Mouse (Mus musculus) lung, embryonic 14.5 days (tissue): ENCODE results near the gene Abcb6. TPM values are rescaled to one million over a fixed set of nuclear protein-coding genes. Genes with fewer than 3 reads are reported as not detected.
A peak's percentile ranks its signal among the peaks of the same experiment; 100 is the strongest.

Source experiments
- ATAC-seq: fragments of 200-750 bp; cut with Nextera tagmentation; 2 replicates; pipeline ENCODE4 v1.8.0; 2017; ENCODE audit warnings: mild to moderate bottlenecking, moderate TSS enrichment, moderate library complexity; ENCODE audit not compliant: insufficient read depth
- DNase-seq: peaks from one replicate; pipeline ENCODE4 v3.0.0-alpha.2; 2015
- H3K27ac ChIP-seq: fragments of 300-500 bp; sonication (generic); 2 replicates; pipeline ENCODE4 v1.5.1; 2014; ENCODE audit warnings: low read depth, mild to moderate bottlenecking, moderate library complexity
- H3K27me3 ChIP-seq: fragments of 300-500 bp; sonication (generic); 2 replicates; pipeline ENCODE4 v1.6.1; 2014; ENCODE audit warnings: low read length, control low read depth; ENCODE audit not compliant: insufficient read depth
- H3K36me3 ChIP-seq: fragments of 300-500 bp; sonication (generic); 2 replicates; pipeline ENCODE4 v1.6.1; 2014; ENCODE audit warnings: control low read depth; ENCODE audit not compliant: insufficient read depth
- H3K4me1 ChIP-seq: fragments of 300-500 bp; sonication (generic); 2 replicates; pipeline ENCODE4 v1.6.1; 2014; ENCODE audit warnings: antibody characterized with exemption, control low read depth; ENCODE audit not compliant: insufficient read depth
- H3K4me2 ChIP-seq: fragments of 300-500 bp; sonication (generic); 2 replicates; pipeline ENCODE4 v1.6.1; 2014; ENCODE audit warnings: mild to moderate bottlenecking
- H3K4me3 ChIP-seq: fragments of 300-500 bp; sonication (generic); 2 replicates; pipeline ENCODE4 v1.5.1; 2014; ENCODE audit warnings: low read depth, low read length
- H3K9ac ChIP-seq: fragments of 300-500 bp; sonication (generic); 2 replicates; pipeline ENCODE4 v1.6.1; 2014
- H3K9me3 ChIP-seq: fragments of 300-500 bp; sonication (generic); 2 replicates; pipeline ENCODE4 v1.6.1; 2016; ENCODE audit warnings: low read depth, low read length, control low read depth
- CTCF ChIP-seq: IDR thresholded peaks from 2 replicates; pipeline ENCODE4 v1.5.1; 2016; ENCODE audit warnings: antibody characterized with exemption, low read depth
- WGBS: fragments of 180-500 bp; shearing (Covaris S2); extraction: QIAGEN DNeasy Blood & Tissue Kit; methylation state at CpG from one replicate; pipeline ENCODE4 v1.1.7; 2014; 5-methylcytosine and 5-hydroxymethylcytosine counted together
- polyA plus RNA-seq: library from polyadenylated mRNA; unstranded; fragments of >200 nt; fragmentation: Nextera tagmentation; extraction: Ambion mirVana; gene quantifications from 2 replicates; pipeline ENCODE4 v1.2.1, GENCODE M21; 2014

The Abcb6 gene
- polyA plus RNA-seq, 1 experiment from 2014 or later: 15.4 TPM

DNA sequence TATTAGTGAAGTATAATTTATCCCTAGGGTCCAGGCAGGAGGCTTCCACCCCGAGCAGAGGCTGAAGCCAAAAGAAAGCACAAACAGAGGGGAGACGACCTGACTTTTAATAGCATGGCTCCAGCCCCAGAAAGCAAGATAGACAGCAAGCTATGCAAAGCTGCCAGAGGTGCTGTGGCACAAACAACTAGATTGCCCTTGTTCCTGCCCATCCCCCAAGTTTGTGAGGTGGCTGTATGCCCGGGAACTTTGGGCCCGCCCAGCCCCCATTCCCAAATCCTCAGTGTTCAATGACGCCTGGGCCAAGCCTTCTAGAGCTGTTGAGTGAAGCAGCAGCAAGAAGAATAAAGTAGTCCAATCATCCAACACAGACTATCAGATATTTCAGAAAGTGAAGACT lies 34.7 kb upstream of the Abcb6 start:
- no peak for TF ChIP-seq CTCF
- H3K4me2 ChIP-seq: no peak overlapping the region
- H3K27me3 ChIP-seq: peaks cover 26% of the 10 kb centered on the region
- H3K4me3 ChIP-seq: no peak overlapping the region
- no peaks in the 10 kb centered on the region for H3K9me3 ChIP-seq
- H3K4me1 ChIP-seq: peaks cover 3% of the 10 kb centered on the region; the same call in 1 of the 2 replicates
- DNase-seq (no peak), ATAC-seq (no peak)
- H3K36me3 ChIP-seq: peaks cover 43% of the 10 kb centered on the region
- no peak overlapping the region for H3K9ac ChIP-seq
- 60% methylated on average over 5 of the region's 5 CpGs for WGBS
- no peak overlapping the region for H3K27ac ChIP-seq

DNA sequence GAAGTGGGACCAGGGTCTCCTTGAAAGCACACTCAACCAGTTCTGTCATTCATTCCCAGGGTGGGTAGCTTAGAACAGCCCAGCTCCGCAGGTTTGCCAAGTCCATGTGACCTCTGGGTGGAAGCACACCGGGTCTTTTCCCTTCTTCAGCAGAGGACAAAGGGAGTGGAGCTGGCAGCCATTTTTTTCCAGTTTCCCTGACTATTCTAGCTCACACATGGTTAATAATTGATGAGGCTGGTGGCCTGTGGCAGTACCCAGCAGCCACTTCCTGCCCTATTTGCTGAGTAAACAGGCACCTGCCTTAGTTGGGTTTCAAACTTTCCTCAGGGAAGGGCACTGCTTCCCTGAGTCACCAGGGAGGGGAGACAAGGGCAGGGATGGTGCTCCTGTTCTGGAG lies 34.2 kb upstream of the Abcb6 start:
- TF ChIP-seq CTCF: no peak
- no peak overlapping the region for H3K9ac ChIP-seq
- peaks cover 21% of the 10 kb centered on the region for H3K27me3 ChIP-seq
- no peak overlapping the region for H3K4me2 ChIP-seq
- no peaks in the 10 kb centered on the region for H3K9me3 ChIP-seq
- ATAC-seq (no peak), DNase-seq (no peak)
- no peak overlapping the region for H3K4me3 ChIP-seq
- H3K27ac ChIP-seq: peak overlapping the region; percentile 54
- peaks cover 43% of the 10 kb centered on the region for H3K36me3 ChIP-seq
- WGBS: 59% methylated on average over 2 of the region's 2 CpGs
- H3K4me1 ChIP-seq: peaks cover 4% of the 10 kb centered on the region; the same call in 1 of the 2 replicates

DNA sequence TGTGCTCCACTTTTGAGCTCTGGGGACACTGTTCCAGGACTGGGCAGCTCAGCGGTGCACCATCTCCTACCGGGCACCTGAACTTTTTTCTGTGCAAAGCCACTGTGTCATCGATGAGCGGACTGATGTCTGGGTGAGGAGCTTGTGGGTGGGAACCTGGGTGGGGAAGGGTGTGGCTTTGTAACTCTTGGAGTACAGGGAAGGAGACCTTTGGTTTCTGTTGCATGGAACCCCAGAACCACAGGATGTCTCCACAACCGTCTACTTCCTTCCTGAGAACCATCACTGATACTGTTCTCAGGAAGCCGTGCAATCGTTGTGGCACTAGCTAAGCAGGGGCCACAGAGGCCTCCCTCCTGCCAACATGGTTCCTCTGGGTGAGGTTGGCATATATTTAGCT lies 32.9 kb upstream of the Abcb6 start:
- 0 out of 2 replicates have a peak overlapping the region, but pooled peaks have one; percentile 7 for H3K4me2 ChIP-seq
- no peak overlapping the region for H3K9ac ChIP-seq
- DNase-seq (no peak), ATAC-seq (no peak)
- no peak for TF ChIP-seq CTCF
- no peak overlapping the region for H3K27ac ChIP-seq
- H3K27me3 ChIP-seq: peaks cover 8% of the 10 kb centered on the region
- H3K4me3 ChIP-seq: no peak overlapping the region
- peaks cover 43% of the 10 kb centered on the region for H3K36me3 ChIP-seq
- WGBS: 85% methylated on average over 7 of the region's 7 CpGs
- H3K9me3 ChIP-seq: no peaks in the 10 kb centered on the region
- peaks cover 4% of the 10 kb centered on the region; the same call in 1 of the 2 replicates for H3K4me1 ChIP-seq

DNA sequence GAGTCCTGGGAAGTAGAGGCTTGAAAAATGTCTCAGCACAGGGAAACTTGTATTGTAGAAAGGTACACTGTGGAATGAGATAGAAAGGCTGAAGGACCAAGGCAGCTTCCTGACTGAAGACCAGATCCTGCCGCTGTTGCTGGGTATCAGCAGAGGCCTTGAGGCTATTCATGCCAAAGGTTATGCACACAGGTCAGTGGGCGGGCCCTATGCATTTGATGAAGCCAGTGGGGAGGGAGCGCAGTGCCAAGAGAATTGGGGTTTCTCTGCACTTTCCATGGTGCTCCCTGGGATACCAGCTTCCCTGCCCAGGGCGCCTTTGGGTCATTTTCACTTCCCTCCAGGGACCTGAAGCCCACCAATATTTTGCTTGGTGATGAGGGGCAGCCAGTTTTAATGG lies 32.4 kb upstream of the Abcb6 start:
- Histone ChIP-seq H3K9ac (no peak overlapping the region), H3K4me1 (peaks cover 4% of the 10 kb centered on the region; the same call in 1 of the 2 replicates), H3K27ac (no peak overlapping the region), H3K4me3 (no peak overlapping the region), H3K36me3 (peaks cover 43% of the 10 kb centered on the region), H3K4me2 (0 out of 2 replicates have a peak overlapping the region, but pooled peaks have one; percentile 7), H3K9me3 (no peaks in the 10 kb centered on the region), H3K27me3 (peaks cover 4% of the 10 kb centered on the region; the same call in 1 of the 2 replicates)
- ATAC-seq (no peak), DNase-seq (no peak)
- no peak for TF ChIP-seq CTCF
- WGBS: 71% methylated on average over 4 of the region's 4 CpGs

DNA sequence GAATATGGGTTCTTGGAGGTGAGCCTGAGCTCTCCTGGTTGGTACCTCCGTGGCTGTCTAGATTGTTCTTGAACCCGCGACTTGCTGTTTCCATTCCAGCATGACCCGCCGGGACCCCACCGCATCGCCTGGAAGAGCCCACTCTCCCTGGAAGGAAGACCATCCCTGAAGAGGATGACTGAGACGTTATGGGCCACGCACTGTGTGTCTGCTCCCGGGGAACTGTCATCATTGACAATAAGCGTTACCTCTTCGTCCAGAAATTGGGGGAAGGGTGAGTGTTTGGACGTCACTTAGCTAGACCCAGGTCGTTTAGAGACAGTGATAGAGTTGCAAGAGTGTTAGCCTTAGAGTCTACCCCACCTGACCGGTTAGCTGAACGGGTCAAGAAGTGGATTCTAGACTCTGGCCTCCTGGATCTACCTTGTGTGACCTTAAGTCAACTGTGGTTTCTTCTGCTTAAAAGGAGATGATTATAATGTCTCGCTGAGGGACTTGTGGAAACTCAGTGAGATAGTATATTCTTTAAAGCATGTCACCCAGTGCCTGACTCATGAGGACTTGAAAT lies 31.0 kb upstream of the Abcb6 start:
- Histone ChIP-seq H3K36me3 (peaks cover 43% of the 10 kb centered on the region), H3K4me3 (peak overlapping the region; percentile 91), H3K9ac (peak overlapping the region; percentile 93), H3K27ac (no peak overlapping the region), H3K27me3 (no peaks in the 10 kb centered on the region), H3K4me2 (peak overlapping the region; percentile 72), H3K4me1 (peaks cover 4% of the 10 kb centered on the region; the same call in 1 of the 2 replicates), H3K9me3 (no peaks in the 10 kb centered on the region)
- ATAC-seq (peak; percentile 17; the same call in 1 of the 2 replicates), DNase-seq (no peak)
- WGBS: 11% methylated on average over 17 of the region's 17 CpGs
- no peak for TF ChIP-seq CTCF

DNA sequence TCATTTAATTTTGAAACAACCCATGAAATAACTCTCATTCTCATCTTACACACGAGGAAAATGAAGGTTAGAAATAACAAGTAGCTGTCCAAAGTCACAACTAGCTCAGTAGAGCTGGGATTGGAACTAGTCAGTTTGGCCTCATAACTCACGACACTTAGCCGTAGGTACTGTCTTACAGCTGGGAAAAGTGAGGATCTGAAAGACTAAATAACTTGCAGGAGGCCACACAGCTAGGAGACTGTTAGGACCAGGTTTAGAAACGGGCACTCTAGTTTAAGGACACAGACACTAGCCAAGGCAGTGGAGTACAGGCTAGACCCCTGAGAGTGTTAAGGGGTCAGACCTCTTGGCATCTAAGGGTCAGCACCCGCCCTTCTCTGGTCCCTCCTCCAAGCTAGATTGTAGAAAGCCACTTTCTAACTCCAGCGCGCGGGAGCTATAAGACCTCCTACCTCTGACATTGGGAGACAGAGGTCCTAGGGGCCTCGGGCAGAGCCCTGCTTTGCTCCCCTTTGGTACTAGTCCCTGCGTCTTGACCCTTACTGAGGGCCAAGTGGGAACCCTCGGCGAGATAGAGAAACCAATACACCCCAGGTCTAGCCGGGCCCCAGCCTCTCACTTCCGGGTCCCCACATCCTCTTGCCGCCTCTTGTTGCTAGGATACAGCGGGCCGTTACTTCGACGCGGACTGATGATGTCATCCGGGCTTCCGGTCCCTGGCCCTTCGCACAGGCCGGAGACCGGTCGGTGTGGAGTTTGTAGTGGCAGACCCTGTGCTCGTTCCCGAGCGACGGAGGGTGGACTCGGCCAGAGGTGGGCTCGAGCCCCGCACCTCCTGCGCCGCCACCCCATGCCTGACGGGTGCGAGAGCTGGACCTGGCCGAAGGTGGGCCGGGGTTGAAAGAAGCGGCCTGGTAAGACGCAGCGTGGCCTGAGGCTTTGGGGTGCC lies 30.2 kb upstream of the Abcb6 start, which contains the start of the genes Glb1l and Stk16:
Gene Glb1l (minus strand): TSS at position 678 of the 952 bp plus-strand sequence.
Gene Stk16 (plus strand): TSS at position 703 of the 952 bp plus-strand sequence.
- WGBS: 5% methylated on average over 42 of the region's 42 CpGs
- H3K4me2 ChIP-seq: peak within 1 kb of the TSS; percentile 72
- no peak for TF ChIP-seq CTCF
- H3K27me3 ChIP-seq: no peaks in the 10 kb centered on the region
- peak within 1 kb of the TSS; percentile 93 for H3K9ac ChIP-seq
- H3K9me3 ChIP-seq: no peaks in the 10 kb centered on the region
- H3K27ac ChIP-seq: peak within 1 kb of the TSS; percentile 42; the same call in 1 of the 2 replicates
- ATAC-seq (peak; percentile 93), DNase-seq (peak; percentile 99)
- peak within 1 kb of the TSS; percentile 91 for H3K4me3 ChIP-seq
- peaks cover 4% of the 10 kb centered on the region; the same call in 1 of the 2 replicates for H3K4me1 ChIP-seq
- peaks cover 37% of the 10 kb centered on the region for H3K36me3 ChIP-seq
